Mouse (Mus musculus) hematopoietic stem cell, adult 5-6 weeks (primary cell): Measurements from ENCODE around the gene Mtfmt. TPM values are rescaled to one million over a fixed set of nuclear protein-coding genes. Genes with fewer than 3 reads are reported as not detected.

ENCODE experiments used
- ATAC-seq, 2 experiments: fragments of 125-278 bp in 1 of 2; replicated peaks in 1 of 2; 2 replicates each; pipeline ENCODE4 v1.8.0; 2016 to 2017; ENCODE audit warnings: inconsistent platforms in 2 of 2, mild to moderate bottlenecking in 2 of 2, moderate number of reproducible peaks in 2 of 2, low read depth in 1 of 2, moderate TSS enrichment in 1 of 2; ENCODE audit not compliant: low FRiP score in 2 of 2, poor library complexity in 2 of 2, severe bottlenecking in 2 of 2, insufficient read depth in 1 of 2, low TSS enrichment in 1 of 2
- total RNA-seq: library from RNA; stranded (forward); fragments of 172-1452, 232-1000 nt; gene quantifications from 2 replicates; pipeline ENCODE4 v1.2.3, GENCODE M21; 2017

The Mtfmt gene
- total RNA-seq, 1 experiment from 2014 or later, result 17.7 TPM

GRCm38 (mm10) chr9:65472769-65473168, 37.2 kb downstream of the Mtfmt start:
- no peak for ATAC-seq

DNA sequence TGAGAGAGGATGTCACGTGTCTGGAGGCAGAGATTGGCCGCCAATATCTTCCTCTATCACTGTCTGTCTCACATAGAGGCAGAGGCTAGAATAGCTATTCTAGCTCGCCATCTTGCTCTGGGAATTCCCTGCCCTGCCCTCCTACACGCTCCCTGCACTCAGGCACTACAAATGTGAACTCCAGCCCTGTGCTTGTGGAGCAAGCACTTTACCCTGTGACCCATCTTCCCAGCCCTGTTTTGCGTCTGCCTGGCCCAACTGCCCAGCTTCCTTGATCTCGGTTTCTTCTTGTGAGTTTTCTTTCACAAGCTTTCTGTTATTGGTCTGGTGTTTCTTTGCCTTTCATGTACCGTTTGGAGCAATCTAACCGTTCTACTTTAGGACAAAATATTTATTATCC, 43.6 kb downstream of the Mtfmt start:
- no peak for ATAC-seq

- ATAC-seq, result no peak
Measured at GRCm38 (mm10) chr9:65480071-65480470, 44.5 kb downstream of the Mtfmt start.

DNA sequence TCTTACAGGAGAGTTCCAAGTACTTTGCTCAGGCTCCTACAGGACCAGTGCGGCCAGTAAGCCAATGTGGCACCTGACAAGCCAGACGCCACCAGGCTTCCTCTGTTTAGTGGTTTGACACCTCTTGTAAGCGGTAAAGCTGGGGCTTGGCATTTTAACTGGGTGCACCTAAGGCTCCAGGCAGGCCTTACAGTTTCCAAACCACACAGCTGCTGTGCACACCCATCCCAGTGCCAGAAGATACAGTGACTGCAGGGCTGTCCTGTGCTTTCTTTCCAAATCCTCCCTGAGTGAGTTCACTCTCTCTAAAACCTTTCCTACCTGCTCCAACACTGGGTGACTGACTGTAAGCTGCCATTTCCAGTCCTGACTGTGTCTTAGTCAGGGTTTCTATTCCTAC, 55.9 kb downstream of the Mtfmt start:
- no peak for ATAC-seq

DNA sequence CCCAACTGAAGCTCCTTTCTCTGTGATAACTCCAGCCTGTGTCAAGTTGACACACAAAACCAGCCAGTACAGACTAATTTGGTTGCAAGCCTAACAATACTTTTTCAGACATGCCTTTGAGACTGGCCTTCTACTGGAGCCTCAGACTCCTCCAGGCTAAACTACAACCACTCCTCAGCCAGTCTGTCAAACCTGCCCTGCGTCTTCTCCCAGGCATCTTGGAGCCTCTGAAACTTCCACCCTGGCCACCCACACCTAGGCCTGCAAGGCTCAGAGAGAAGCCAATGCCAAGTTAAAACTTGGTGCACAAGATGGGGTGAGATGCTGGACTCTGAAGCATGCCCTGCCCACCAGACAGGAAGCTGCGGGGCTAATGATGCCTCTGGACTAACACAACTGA, 56.8 kb downstream of the Mtfmt start:
- no peak for ATAC-seq

- ATAC-seq, result 0 out of 4 replicates have a peak, but pooled peaks of 1 of the 2 experiments have one; percentile 36
Measured at GRCm38 (mm10) chr9:65492851-65493250, 57.3 kb downstream of the Mtfmt start.

DNA sequence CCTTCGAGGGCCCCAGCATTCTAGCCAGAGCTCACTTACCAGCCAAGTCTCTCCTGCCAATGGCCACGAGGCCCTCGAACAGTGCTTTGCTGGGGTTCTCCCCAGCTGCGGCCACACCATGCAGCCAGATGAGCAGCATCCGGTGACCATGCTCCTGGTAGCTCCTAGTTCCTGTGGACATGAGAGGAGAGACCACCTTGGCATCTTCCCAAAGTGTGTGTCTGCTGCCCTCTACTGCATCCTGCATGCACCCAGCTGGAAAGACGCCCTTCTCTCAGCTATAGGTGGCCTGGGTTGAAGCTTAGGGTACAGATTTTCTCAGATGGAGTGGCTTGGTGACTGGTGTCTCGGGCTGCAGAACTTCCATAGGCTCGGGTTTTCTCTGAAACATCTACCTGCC, 66.6 kb downstream of the Mtfmt start:
- ATAC-seq, result no peak

Other genes starting within 250 kb of the Mtfmt start
- 7.6 and 9.6 TPM in 2 replicates for gene Parp16, start 240.4 kb upstream of the Mtfmt start, total RNA-seq
- not detected in 2 replicates for gene Cilp, start 170.6 kb upstream of the Mtfmt start, total RNA-seq
- gene Clpx, start 141.5 kb upstream of the Mtfmt start, total RNA-seq, result 54.9 and 60.3 TPM in 2 replicates
- gene Pdcd7, start 89.7 kb upstream of the Mtfmt start, total RNA-seq, result 29.6 and 30.4 TPM in 2 replicates
- gene Ubap1l, start 74.7 kb upstream of the Mtfmt start, total RNA-seq, result 0.94 TPM in 1 of 2 replicates, not detected in the other
- 0.89 and 1.9 TPM in 2 replicates for gene Kbtbd13, start 44.1 kb upstream of the Mtfmt start, total RNA-seq
- gene Rasl12, start 37.3 kb upstream of the Mtfmt start, total RNA-seq, result 1.9 and 2.8 TPM in 2 replicates
- not detected in 2 replicates for gene Slc51b, start 12.8 kb upstream of the Mtfmt start, total RNA-seq
- gene Spg21, start 25.2 kb downstream of the Mtfmt start, total RNA-seq, result 67.1 and 82.4 TPM in 2 replicates
- not detected in 2 replicates for gene Ankdd1a, start 84.4 kb downstream of the Mtfmt start, total RNA-seq
- 41.1 and 42.4 TPM in 2 replicates for gene Plekho2, start 144.3 kb downstream of the Mtfmt start, total RNA-seq
- gene Pif1, start 151.4 kb downstream of the Mtfmt start, total RNA-seq, result 6.7 and 6.8 TPM in 2 replicates
- 1.7 and 1.8 TPM in 2 replicates for gene Rbpms2, start 193.9 kb downstream of the Mtfmt start, total RNA-seq
- 58.5 and 66.4 TPM in 2 replicates for gene Oaz2, start 232.2 kb downstream of the Mtfmt start, total RNA-seq